Mouse (Mus musculus) stomach, postnatal 0 days (tissue): ENCODE results near the gene Lrrc75a.

Experiments used
- CTCF ChIP-seq: IDR thresholded peaks from 2 replicates; pipeline ENCODE4 v1.5.1; 2016; ENCODE audit warnings: antibody characterized with exemption, low read depth, mild to moderate bottlenecking, moderate library complexity
- EP300 ChIP-seq: optimal IDR thresholded peaks from 2 replicates; pipeline ENCODE3; 2016; ENCODE audit warnings: antibody characterized with exemption

GRCm38 (mm10) chr11:62678778-62679354 is 30.5 kb upstream of the Lrrc75a start:
- no peak for TF ChIP-seq CTCF
- no peak for TF ChIP-seq EP300
